Mouse (Mus musculus) stomach, embryonic 16.5 days (tissue): ENCODE measurements at regions not wholly inside any gene's neighbourhood (a gene's known extent, or its start where the extent isn't known, plus 50 kb on each side); places are given as distances from the start of the nearest gene placed in this dataset.
"Not testable (repeated sequence)": the region's sequence is repeated elsewhere in the genome, so short reads cannot be mapped to it uniquely, and the experiment has no call there.

Experiments
- ATAC-seq: fragments of 200-750 bp; cut with Nextera tagmentation; 2 replicates; pipeline ENCODE4 v1.8.0; 2017; ENCODE audit warnings: moderate number of reproducible peaks, moderate TSS enrichment; ENCODE audit not compliant: insufficient read depth, low FRiP score
- H3K27ac ChIP-seq: fragments of 300-500 bp; sonication (generic); 2 replicates; pipeline ENCODE4 v1.5.1; 2014; ENCODE audit warnings: low read length
- H3K27me3 ChIP-seq: fragments of 300-500 bp; sonication (generic); 2 replicates; pipeline ENCODE4 v1.6.1; 2014; ENCODE audit warnings: low read length, control low read depth, mixed read lengths; ENCODE audit not compliant: control insufficient read depth, insufficient read depth
- H3K36me3 ChIP-seq: fragments of 300-500 bp; sonication (generic); 2 replicates; pipeline ENCODE4 v1.6.1; 2014; ENCODE audit warnings: low read length; ENCODE audit not compliant: control insufficient read depth, insufficient read depth
- H3K4me1 ChIP-seq: fragments of 300-500 bp; sonication (generic); 2 replicates; pipeline ENCODE4 v1.6.1; 2014; ENCODE audit warnings: low read length, control low read depth, mixed read lengths; ENCODE audit not compliant: control insufficient read depth, insufficient read depth
- H3K4me2 ChIP-seq: fragments of 300-500 bp; sonication (generic); 2 replicates; pipeline ENCODE4 v1.6.1; 2014; ENCODE audit warnings: low read depth, low read length, mixed read lengths
- H3K4me3 ChIP-seq: fragments of 300-500 bp; sonication (generic); replicated peaks from 2 replicates; pipeline ENCODE4 v1.5.1; 2014; ENCODE audit warnings: mild to moderate bottlenecking, low read length
- H3K9ac ChIP-seq: fragments of 300-500 bp; sonication (generic); 2 replicates; pipeline ENCODE4 v1.6.1; 2014; ENCODE audit warnings: low read length
- H3K9me3 ChIP-seq: fragments of 300-500 bp; sonication (generic); replicated peaks from 2 replicates; pipeline ENCODE4 v1.6.1; 2016; ENCODE audit warnings: low read length, control low read depth; ENCODE audit not compliant: control insufficient read depth
- WGBS: fragments of 180-500 bp; shearing (Covaris S2); extraction: QIAGEN DNeasy Blood & Tissue Kit; methylation state at CpG from one replicate; pipeline ENCODE4 v1.1.7; 2014; 5-methylcytosine and 5-hydroxymethylcytosine counted together

DNA sequence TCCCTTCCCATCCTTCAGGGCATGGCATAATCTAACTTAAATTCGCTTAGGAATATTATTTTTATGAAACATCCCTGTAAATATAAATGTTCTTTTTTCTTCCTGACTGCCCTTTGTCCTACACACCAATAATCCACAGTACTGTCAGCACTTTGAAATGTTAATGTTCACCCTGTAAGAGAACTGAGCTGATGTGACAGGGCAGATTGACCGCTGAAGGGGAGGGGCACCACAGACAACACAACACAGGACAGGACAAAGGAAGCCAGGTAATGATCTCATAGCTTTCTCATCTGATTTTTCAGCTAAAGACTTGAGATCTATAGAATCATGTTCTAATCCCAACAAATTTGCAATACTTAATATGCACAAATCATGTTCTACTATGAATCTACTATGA lies 212.2 kb upstream of the Snrpn start:
- whole genome bisulfite sequencing, result 73% methylated on average over 2 of the region's 2 CpGs
- not testable (repeated sequence) for H3K4me1 ChIP-seq, H3K9ac ChIP-seq, H3K9me3 ChIP-seq, H3K4me3 ChIP-seq, H3K27ac ChIP-seq, H3K4me2 ChIP-seq, ATAC-seq, H3K36me3 ChIP-seq, H3K27me3 ChIP-seq
